Mouse (Mus musculus) limb, embryonic 14.5 days (tissue): Measurements from ENCODE around the gene E030018B13Rik. TPM values are rescaled to one million over a fixed set of nuclear protein-coding genes. Genes with fewer than 3 reads are reported as not detected.

ENCODE experiments used
- ATAC-seq: fragments of 200-750 bp; cut with Nextera tagmentation; 2 replicates; pipeline ENCODE4 v1.8.0; 2017; ENCODE audit warnings: low read depth, moderate number of reproducible peaks, moderate TSS enrichment; ENCODE audit not compliant: low FRiP score
- DNase-seq: peaks from one replicate; pipeline ENCODE4 v3.0.0-alpha.2; 2015; ENCODE audit warnings: low spot score
- H3K27ac ChIP-seq: fragments of 300-500 bp; sonication (generic); replicated peaks from 2 replicates; pipeline ENCODE4 v1.5.1; 2014; ENCODE audit warnings: low read depth, mild to moderate bottlenecking, low read length, moderate library complexity, mixed read lengths
- H3K27me3 ChIP-seq: fragments of 300-500 bp; sonication (generic); 2 replicates; pipeline ENCODE4 v1.6.1; 2014; ENCODE audit warnings: low read length, mixed read lengths; ENCODE audit not compliant: control insufficient read depth, insufficient read depth
- H3K36me3 ChIP-seq: fragments of 300-500 bp; sonication (generic); 2 replicates; pipeline ENCODE4 v1.6.1; 2014; ENCODE audit warnings: mild to moderate bottlenecking, low read length, moderate library complexity, mixed read lengths; ENCODE audit not compliant: control insufficient read depth, insufficient read depth
- H3K4me1 ChIP-seq: fragments of 300-500 bp; sonication (generic); 2 replicates; pipeline ENCODE4 v1.6.1; 2014; ENCODE audit warnings: antibody characterized with exemption, low read length, mixed read lengths; ENCODE audit not compliant: control insufficient read depth, insufficient read depth
- H3K4me2 ChIP-seq: fragments of 300-500 bp; sonication (generic); replicated peaks from 2 replicates; pipeline ENCODE4 v1.6.1; 2014; ENCODE audit warnings: low read depth, mild to moderate bottlenecking, low read length, moderate library complexity; ENCODE audit not compliant: severe bottlenecking
- H3K4me3 ChIP-seq: fragments of 300-500 bp; sonication (generic); replicated peaks from 2 replicates; pipeline ENCODE4 v1.5.1; 2014; ENCODE audit warnings: low read length
- H3K9ac ChIP-seq: fragments of 300-500 bp; sonication (generic); 2 replicates; pipeline ENCODE4 v1.6.1; 2014; ENCODE audit warnings: mild to moderate bottlenecking, low read depth, low read length, moderate library complexity; ENCODE audit not compliant: severe bottlenecking
- H3K9me3 ChIP-seq: fragments of 300-500 bp; sonication (generic); 2 replicates; pipeline ENCODE4 v1.6.1; 2016; ENCODE audit warnings: low read length; ENCODE audit not compliant: control insufficient read depth
- POLR2A ChIP-seq: fragments of 200-500 bp; IDR thresholded peaks from 2 replicates; pipeline ENCODE4 v1.8.0; 2012; ENCODE audit warnings: inconsistent platforms, mild to moderate bottlenecking, moderate library complexity, borderline replicate concordance; ENCODE audit not compliant: insufficient read depth, insufficient read length; ENCODE audit errors: extremely low read depth
- WGBS: fragments of 180-500 bp; shearing (Covaris S2); extraction: QIAGEN DNeasy Blood & Tissue Kit; methylation state at CpG from one replicate; pipeline ENCODE4 v1.1.7; 2014; 5-methylcytosine and 5-hydroxymethylcytosine counted together
- polyA plus RNA-seq, 2 experiments: library from polyadenylated mRNA; depleted of rRNA in 1 of 2; stranded (reverse) in 1 of 2; unstranded in 1 of 2; fragments of >200 nt; fragmentation: Nextera tagmentation in 1 of 2; extraction: Ambion mirVana in 1 of 2; gene quantifications; 2 replicates each; pipeline versions ENCODE4 v1.2.1 to v1.2.3; 2012 to 2014

E030018B13Rik gene
- polyA plus RNA-seq, 2 experiments = not detected

GRCm38 (mm10) chr7:63887034-63887551, 29.6 kb upstream of the E030018B13Rik start:
- Histone ChIP-seq H3K9me3 (no peaks in the 10 kb centered on the region), H3K27ac (no peak overlapping the region), H3K4me1 (0 out of 2 replicates have a peak, but pooled peaks cover 3% of the 10 kb centered on the region), H3K9ac (no peak overlapping the region), H3K27me3 (no peaks in the 10 kb centered on the region), H3K4me3 (no peak overlapping the region), H3K36me3 (peaks cover 16% of the 10 kb centered on the region), H3K4me2 (no peak overlapping the region)
- no peak for ATAC-seq
- TF ChIP-seq POLR2A = no peak
- 58% methylated on average over 8 of the region's 8 CpGs for WGBS
- DNase-seq = no peak

DNA sequence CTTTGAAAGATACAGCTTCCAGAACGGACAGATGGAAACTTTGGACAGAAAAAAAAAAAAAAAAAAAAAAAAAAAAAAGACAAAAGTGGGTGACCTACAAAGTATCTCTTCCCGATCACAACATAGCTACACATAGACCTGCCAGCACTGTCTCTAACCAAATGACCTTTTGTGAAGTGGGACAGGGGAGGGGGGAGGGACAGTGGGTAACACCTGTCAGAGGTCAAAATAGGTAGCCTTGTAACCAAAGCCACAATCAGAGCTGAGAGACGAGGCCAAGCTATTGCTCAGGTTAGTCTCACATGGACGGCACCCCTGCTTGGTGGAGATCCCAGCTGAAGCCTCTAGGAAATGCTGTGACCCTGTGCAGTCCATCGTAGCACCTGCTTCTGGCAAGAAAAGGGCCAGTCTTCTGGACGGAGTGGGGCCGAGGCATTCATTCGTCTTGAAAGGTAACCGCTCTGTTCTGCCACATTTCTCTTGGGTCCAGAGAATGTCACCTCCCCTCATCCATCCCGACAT, 29.0 kb upstream of the E030018B13Rik start:
- no peaks in the 10 kb centered on the region for H3K9me3 ChIP-seq
- no peak for DNase-seq
- no peak for ATAC-seq
- 80% methylated on average over 10 of the region's 10 CpGs for WGBS
- H3K27ac ChIP-seq = no peak overlapping the region
- H3K4me2 ChIP-seq = no peak overlapping the region
- H3K36me3 ChIP-seq = peaks cover 16% of the 10 kb centered on the region
- no peak for TF ChIP-seq POLR2A
- H3K4me1 ChIP-seq = 0 out of 2 replicates have a peak, but pooled peaks cover 3% of the 10 kb centered on the region
- no peaks in the 10 kb centered on the region for H3K27me3 ChIP-seq
- H3K4me3 ChIP-seq = no peak overlapping the region
- no peak overlapping the region for H3K9ac ChIP-seq

GRCm38 (mm10) chr7:63888674-63889073, 28.0 kb upstream of the E030018B13Rik start:
- Histone ChIP-seq H3K4me2 (no peak overlapping the region), H3K4me1 (0 out of 2 replicates have a peak, but pooled peaks cover 3% of the 10 kb centered on the region), H3K27ac (no peak overlapping the region), H3K27me3 (no peaks in the 10 kb centered on the region), H3K9me3 (no peaks in the 10 kb centered on the region), H3K36me3 (peaks cover 16% of the 10 kb centered on the region), H3K4me3 (no peak overlapping the region), H3K9ac (no peak overlapping the region)
- DNase-seq = no peak
- no peak for TF ChIP-seq POLR2A
- WGBS = 70% methylated on average over 6 of the region's 6 CpGs
- no peak for ATAC-seq

GRCm38 (mm10) chr7:63889116-63889975, 27.3 kb upstream of the E030018B13Rik start:
- H3K4me3 ChIP-seq = no peak overlapping the region
- H3K27ac ChIP-seq = no peak overlapping the region
- no peak for ATAC-seq
- WGBS = 76% methylated on average over 9 of the region's 9 CpGs
- H3K4me1 ChIP-seq = 0 out of 2 replicates have a peak, but pooled peaks cover 3% of the 10 kb centered on the region
- no peaks in the 10 kb centered on the region for H3K27me3 ChIP-seq
- no peaks in the 10 kb centered on the region for H3K9me3 ChIP-seq
- TF ChIP-seq POLR2A = no peak
- H3K4me2 ChIP-seq = no peak overlapping the region
- no peak for DNase-seq
- no peak overlapping the region for H3K9ac ChIP-seq
- H3K36me3 ChIP-seq = peaks cover 16% of the 10 kb centered on the region

DNA sequence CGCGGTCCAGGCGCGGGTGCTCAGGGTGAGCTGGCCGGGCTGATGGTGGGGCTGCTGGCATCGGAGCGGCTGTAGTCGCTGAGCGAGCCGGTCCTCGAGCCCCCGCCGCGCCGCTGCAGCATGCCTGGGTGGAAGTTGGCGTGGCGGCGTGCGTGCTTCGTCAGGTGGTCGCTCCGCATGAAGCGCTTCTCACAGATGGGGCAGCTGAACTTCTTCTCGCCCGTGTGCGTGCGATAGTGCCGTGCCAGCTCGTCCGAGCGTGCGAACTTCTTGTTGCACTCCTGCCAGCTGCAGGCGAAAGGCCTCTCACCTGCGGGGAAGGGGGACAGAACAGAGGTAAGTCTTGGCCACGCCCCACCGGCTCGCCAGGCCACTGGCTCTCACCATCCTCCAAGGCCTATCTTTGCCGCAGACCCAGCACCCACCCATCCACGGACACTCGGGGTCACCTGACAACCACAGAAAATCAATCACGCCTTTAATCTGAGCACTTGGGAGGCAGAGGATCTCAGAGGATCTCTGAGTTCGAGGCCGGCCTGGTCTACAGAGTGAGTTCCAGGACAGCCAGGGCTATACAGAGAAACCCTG, 25.1 kb upstream of the E030018B13Rik start:
- DNase-seq (no peak), ATAC-seq (no peak)
- Histone ChIP-seq H3K36me3 (peaks cover 16% of the 10 kb centered on the region), H3K4me1 (peaks cover 8% of the 10 kb centered on the region), H3K9ac (no peak overlapping the region), H3K27me3 (no peaks in the 10 kb centered on the region), H3K9me3 (no peaks in the 10 kb centered on the region), H3K27ac (no peak overlapping the region), H3K4me3 (no peak overlapping the region), H3K4me2 (no peak overlapping the region)
- TF ChIP-seq POLR2A = no peak
- 86% methylated on average over 37 of the region's 43 CpGs for WGBS
